Mouse (Mus musculus) bone marrow macrophage, adult 2 months (primary cell): Measurements from ENCODE around the gene Cgn. TPM values are rescaled to one million over a fixed set of nuclear protein-coding genes. Genes with fewer than 3 reads are reported as not detected.
A peak's percentile ranks its signal among the peaks of the same experiment; 100 is the strongest.

ENCODE experiments used
- H3K27ac ChIP-seq: 2 replicates; pipeline ENCODE4 v1.5.1; 2012; ENCODE audit warnings: low read depth, low read length; ENCODE audit not compliant: insufficient read depth
- H3K4me1 ChIP-seq: 2 replicates; pipeline ENCODE4 v1.6.1; 2012; ENCODE audit warnings: low read length; ENCODE audit not compliant: control insufficient read depth, insufficient read depth
- H3K4me3 ChIP-seq: 2 replicates; pipeline ENCODE4 v1.5.1; 2012; ENCODE audit warnings: mild to moderate bottlenecking, low read length, moderate library complexity; ENCODE audit not compliant: insufficient read depth
- CTCF ChIP-seq: IDR thresholded peaks from 2 replicates; pipeline ENCODE4 v1.5.1; 2012; ENCODE audit warnings: low read depth, mild to moderate bottlenecking, low read length, moderate library complexity
- POLR2A ChIP-seq: IDR thresholded peaks from 2 replicates; pipeline ENCODE4 v1.6.1; 2012; ENCODE audit warnings: mild to moderate bottlenecking, low read depth, low read length, borderline replicate concordance
- polyA plus RNA-seq: library from polyadenylated mRNA; stranded (reverse); fragments of >200 nt; gene quantifications from 2 replicates; pipeline ENCODE4 v1.2.4, GENCODE M21; 2012; ENCODE audit not compliant: missing spikeins, insufficient read depth, insufficient read length

Cgn gene
- polyA plus RNA-seq, result 0.19 TPM in 1 of 2 replicates, not detected in the other

GRCm38 (mm10) chr3:94786367-94786835 lies at the start of gene Cgn:
Gene Cgn (minus strand): TSS chr3:94786492.
- Histone ChIP-seq H3K27ac (no peak within 1 kb of the TSS), H3K4me3 (peak within 1 kb of the TSS; percentile 64), H3K4me1 (no peaks in the 10 kb centered on the region)
- no peak for TF ChIP-seq CTCF
- TF ChIP-seq POLR2A, result no peak

DNA sequence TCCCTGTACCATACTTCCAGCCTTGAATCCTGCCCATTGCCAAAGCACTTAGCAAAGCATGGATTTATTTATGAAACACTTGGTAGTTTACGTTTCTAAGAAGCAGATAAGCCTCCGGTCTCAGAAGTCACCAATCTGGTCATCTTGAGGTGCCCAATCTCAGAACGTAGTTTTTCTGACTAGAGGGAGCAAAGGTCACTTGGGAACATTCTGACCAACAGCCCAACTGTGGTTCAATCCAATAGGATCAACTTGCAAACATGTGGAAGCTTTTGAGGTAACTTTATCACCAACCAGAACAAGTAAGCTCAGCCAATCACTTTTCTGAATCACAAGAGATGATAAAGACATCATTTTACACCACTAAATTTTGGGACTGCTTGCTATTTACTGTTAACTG lies 49.1 kb upstream of the Cgn start:
- peaks cover 3% of the 10 kb centered on the region; the same call in 1 of the 2 replicates for H3K4me1 ChIP-seq
- H3K27ac ChIP-seq, result no peak overlapping the region
- no peak overlapping the region for H3K4me3 ChIP-seq
- TF ChIP-seq POLR2A (no peak), CTCF (no peak)

GRCm38 (mm10) chr3:94833358-94833757 lies 47.1 kb upstream of the Cgn start:
- TF ChIP-seq CTCF (no peak), POLR2A (no peak)

DNA sequence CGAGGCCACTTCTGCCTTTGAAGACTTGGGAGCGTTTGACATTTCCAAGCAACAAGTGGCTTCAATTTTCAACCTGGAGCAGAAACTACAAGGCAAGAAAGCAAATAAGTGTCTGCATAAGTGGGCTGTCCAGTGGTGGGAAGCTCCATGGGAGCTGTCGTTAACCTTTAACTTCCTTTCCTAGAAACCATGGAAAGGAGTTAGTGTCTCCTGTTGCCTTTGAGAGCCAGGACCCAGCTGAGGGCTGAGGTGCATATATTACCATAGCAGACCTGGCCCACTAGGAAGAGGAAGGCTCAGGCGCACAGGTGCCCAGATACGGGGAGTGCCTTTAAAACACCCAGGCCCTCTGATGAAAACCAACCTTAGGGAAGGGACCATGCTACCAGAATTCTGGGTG lies 46.4 kb upstream of the Cgn start:
- no peak overlapping the region for H3K4me3 ChIP-seq
- no peak overlapping the region for H3K27ac ChIP-seq
- H3K4me1 ChIP-seq, result no peaks in the 10 kb centered on the region
- TF ChIP-seq CTCF (no peak), POLR2A (no peak)

More at GRCm38 (mm10) chr3:94833358-94833757, 47.1 kb upstream of the Cgn start:
- Histone ChIP-seq H3K4me1 (no peaks in the 10 kb centered on the region), H3K4me3 (no peak overlapping the region), H3K27ac (no peak overlapping the region)

GRCm38 (mm10) chr3:94832100-94832499 lies 45.8 kb upstream of the Cgn start:
- no peak overlapping the region for H3K27ac ChIP-seq
- H3K4me1 ChIP-seq, result no peaks in the 10 kb centered on the region
- no peak for TF ChIP-seq CTCF
- no peak for TF ChIP-seq POLR2A
- H3K4me3 ChIP-seq, result no peak overlapping the region

DNA sequence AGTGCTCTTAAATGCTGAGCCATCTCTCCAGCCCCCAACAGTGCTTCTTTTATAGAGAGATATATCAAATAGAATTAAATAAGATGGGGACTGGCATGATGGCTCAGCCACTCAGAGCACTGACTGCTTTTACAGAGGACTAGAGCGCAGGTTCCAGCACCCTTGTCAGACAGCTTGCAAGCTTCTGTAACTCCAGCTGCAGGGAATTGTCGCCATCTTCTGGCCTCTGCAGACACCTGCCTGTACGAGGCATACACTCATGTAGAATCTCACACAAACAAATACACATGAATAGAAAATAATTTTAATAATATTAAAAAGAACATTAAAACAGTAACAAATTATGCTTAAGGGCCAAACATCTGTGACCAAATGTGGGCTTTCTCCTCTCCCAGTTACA lies 37.8 kb upstream of the Cgn start:
- H3K27ac ChIP-seq, result no peak overlapping the region
- H3K4me3 ChIP-seq, result no peak overlapping the region
- H3K4me1 ChIP-seq, result no peaks in the 10 kb centered on the region
- TF ChIP-seq CTCF, result no peak

DNA sequence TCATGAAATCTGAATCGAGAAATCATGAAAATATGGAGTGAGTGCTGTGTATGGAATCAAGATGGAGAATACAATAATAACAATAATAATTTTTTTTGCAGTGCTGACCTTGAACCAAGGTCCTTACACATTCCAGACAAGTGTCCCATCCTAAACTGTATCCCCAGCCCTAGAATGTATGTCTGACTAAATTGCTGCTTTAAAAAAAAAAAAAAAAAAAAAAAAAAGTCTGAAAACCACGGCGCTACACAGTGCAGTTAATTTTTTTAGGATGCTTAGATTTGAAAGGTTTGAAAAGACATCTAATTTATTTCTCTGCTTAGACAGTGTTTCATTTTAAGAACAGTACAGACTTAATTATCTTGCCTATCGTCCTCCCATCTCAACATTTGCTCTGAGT lies 35.8 kb upstream of the Cgn start:
- Histone ChIP-seq H3K4me1 (0 out of 2 replicates have a peak, but pooled peaks cover 2% of the 10 kb centered on the region), H3K27ac (no peak overlapping the region), H3K4me3 (no peak overlapping the region)
- TF ChIP-seq POLR2A, result no peak
- TF ChIP-seq CTCF, result no peak

DNA sequence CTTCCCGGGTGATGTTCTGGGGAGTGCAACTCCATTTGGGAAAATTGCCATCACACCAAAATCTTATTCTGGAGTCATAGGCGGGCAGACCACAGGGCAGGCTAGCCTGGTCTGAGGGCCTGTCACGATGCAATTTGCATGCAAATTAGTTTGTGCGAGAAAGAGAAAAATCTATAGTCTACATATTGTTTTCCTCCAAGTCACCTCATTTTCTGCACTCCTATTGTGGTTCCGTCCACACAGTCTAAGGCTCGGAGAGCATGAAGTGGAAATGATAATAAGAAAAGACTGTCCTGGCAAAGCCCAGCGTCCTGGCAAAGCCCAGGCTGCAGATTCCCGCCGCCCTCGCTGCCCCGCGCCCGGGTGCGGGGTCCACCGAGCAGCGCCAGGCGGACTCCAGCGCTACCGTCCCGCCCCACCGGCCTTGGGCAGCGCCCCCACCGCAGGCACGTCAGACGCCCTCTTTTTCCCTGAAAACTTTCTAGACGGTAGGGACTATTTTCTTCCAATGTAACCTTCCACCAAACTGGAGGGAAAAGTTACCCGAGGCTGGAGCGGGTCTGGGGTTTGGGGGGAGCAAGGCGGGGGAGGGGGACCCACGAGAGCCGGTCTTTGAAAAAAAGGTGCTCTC lies 34.8 kb upstream of the Cgn start:
- H3K4me1 ChIP-seq, result 0 out of 2 replicates have a peak, but pooled peaks cover 2% of the 10 kb centered on the region
- no peak overlapping the region for H3K27ac ChIP-seq
- no peak for TF ChIP-seq CTCF
- TF ChIP-seq POLR2A, result no peak
- peak overlapping the region; percentile 50; the same call in 1 of the 2 replicates for H3K4me3 ChIP-seq

DNA sequence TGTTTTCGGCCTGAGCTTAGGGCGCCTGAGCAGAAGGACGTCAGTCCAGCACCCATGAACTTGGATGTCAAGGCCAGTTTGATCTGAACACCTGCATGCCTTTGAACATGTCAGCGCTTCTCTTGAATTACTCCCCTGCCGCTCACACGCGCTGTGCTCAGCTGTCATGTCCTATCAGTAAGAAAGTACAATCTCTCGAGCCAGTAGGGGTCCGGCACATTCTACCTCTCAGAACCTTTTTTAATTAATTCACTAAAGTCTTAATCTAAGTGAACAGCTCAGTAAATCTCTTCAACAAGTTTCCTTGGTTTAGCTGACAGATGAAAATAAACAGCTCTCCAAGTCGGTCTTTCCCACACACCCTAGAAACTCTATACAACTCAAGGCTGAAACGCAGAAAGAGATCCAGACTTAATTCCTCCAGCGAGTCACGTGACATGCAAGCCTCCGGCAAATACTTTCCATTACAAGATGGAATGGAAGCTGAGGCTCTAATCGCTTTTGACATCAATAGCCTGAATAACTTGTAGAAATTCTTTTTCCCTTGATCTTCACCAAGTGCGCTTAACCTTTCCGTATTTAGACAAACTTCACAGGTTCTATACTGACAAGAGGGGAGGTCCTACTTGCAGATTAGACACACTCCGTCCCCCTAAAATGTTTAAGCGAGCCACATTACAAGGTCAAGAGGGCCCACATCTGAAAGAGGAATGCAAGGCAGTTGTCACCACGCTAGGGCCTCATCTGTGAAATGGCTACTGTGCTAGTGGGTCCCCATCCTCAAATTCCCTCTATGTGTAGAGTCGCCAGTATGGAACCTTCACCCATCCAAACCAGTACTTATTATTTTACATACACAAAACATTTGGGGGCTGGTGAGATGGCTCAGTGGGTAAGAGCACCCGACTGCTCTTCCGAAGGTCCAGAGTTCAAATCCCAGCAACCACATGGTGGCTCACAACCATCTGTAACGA lies 33.4 kb upstream of the Cgn start:
- TF ChIP-seq POLR2A (no peak), CTCF (no peak)
- H3K4me3 ChIP-seq, result no peak overlapping the region
- no peak overlapping the region for H3K27ac ChIP-seq
- H3K4me1 ChIP-seq, result 0 out of 2 replicates have a peak, but pooled peaks cover 2% of the 10 kb centered on the region

DNA sequence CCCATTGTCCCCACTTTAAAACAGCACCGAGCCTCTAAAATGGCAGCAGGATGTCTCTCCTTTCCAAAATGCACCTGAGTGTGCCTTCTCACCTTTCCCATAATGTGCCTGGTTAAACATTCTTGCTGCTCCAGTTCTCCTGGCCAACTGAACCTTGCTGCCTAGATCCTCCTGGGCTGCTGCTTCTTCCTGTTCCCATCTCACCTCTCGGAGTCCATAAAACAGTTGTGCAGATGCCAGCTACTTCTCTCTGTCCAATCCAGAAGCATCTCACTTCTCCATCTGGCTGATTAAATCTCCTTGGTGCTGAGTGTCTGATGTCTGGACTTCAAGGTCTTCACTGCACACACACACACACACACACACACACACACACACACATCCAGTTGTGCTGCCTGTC lies 31.4 kb upstream of the Cgn start:
- no peak overlapping the region for H3K4me3 ChIP-seq
- peaks cover 5% of the 10 kb centered on the region; the same call in 1 of the 2 replicates for H3K4me1 ChIP-seq
- TF ChIP-seq POLR2A, result no peak
- no peak for TF ChIP-seq CTCF
- H3K27ac ChIP-seq, result no peak overlapping the region
